Mouse (Mus musculus): Measurements from ENCODE around the gene Plekha4. TPM values are rescaled to one million over a fixed set of nuclear protein-coding genes. Genes with fewer than 3 reads are reported as not detected.
A peak's percentile ranks its signal among the peaks of the same experiment; 100 is the strongest.
"Not testable (repeated sequence)": the region's sequence is repeated elsewhere in the genome, so short reads cannot be mapped to it uniquely, and the experiment has no call there.

Gene Plekha4
- polyA plus RNA-seq (2012; rRNA removed) = 4.7 and 4.9 TPM in 2 replicates

GRCm38 (mm10) chr7:45525809-45526473 lies at the start of gene Plekha4, which contains the start of gene Ppp1r15a:
Gene Plekha4, plus strand, starts transcription at chr7:45526330.
Gene Ppp1r15a, minus strand, starts transcription at chr7:45526268.
- H3K4me1 ChIP-seq (ENCODE audit: control insufficient read depth, insufficient read depth, insufficient read length, low read length) = peaks cover 9% of the 10 kb centered on the region
- H3K27me3 ChIP-seq (ENCODE audit: control insufficient read depth, insufficient read depth, low read length) = 0 out of 2 replicates have a peak, but pooled peaks cover 2% of the 10 kb centered on the region
- under 1% methylated on average over 54 of the region's 54 CpGs for WGBS
- TF ChIP-seq CTCF (IDR thresholded peaks at IDR 0.05; ENCODE audit: extremely low read depth, insufficient read length, insufficient replicate concordance, low read depth, low read length) (no peak), POLR2A (IDR thresholded peaks at IDR 0.05; ENCODE audit: low read depth, low read length) (peak; percentile 98)
- H3K27ac ChIP-seq (ENCODE audit: insufficient read depth, low read depth, low read length) = peak within 1 kb of the TSS; percentile 95
- peaks cover 7% of the 10 kb centered on the region; the same call in 1 of the 2 replicates for H3K36me3 ChIP-seq (ENCODE audit: control insufficient read depth, insufficient read depth, low read length)
- H3K4me3 ChIP-seq (ENCODE audit: low read depth, low read length) = peak within 1 kb of the TSS; percentile 89

DNA sequence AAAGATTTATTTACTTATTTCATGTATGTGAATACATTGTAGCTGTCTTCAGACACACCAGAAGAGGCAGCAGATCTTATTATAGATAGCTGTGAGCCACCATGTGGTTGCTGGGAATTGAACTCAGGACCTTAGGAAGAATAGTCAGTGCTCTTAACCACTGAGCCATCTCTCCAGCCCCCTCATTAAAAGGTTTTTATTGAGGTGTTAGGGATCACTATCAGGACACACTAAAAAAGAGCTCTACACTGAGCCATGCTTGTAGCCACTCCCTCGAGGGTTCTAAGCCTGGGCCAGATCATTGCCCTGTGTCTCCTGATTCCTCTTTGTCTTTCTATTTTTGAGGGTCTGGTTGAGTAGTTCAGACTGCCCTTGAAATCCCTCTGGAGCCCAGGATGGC lies 49.7 kb upstream of the Plekha4 start:
- no peaks in the 10 kb centered on the region for H3K36me3 ChIP-seq (ENCODE audit: control insufficient read depth, insufficient read depth, low read length)
- no peaks in the 10 kb centered on the region for H3K27me3 ChIP-seq (ENCODE audit: control insufficient read depth, insufficient read depth, low read length)
- TF ChIP-seq CTCF (IDR thresholded peaks at IDR 0.05; ENCODE audit: extremely low read depth, insufficient read length, insufficient replicate concordance, low read depth, low read length) (no peak), POLR2A (IDR thresholded peaks at IDR 0.05; ENCODE audit: low read depth, low read length) (no peak)
- H3K27ac ChIP-seq (ENCODE audit: insufficient read depth, low read depth, low read length) = no peak overlapping the region
- peaks cover 4% of the 10 kb centered on the region for H3K4me1 ChIP-seq (ENCODE audit: control insufficient read depth, insufficient read depth, insufficient read length, low read length)
- 14% methylated on average over 1 of the region's 1 CpGs for WGBS
- no peak overlapping the region for H3K4me3 ChIP-seq (ENCODE audit: low read depth, low read length)

GRCm38 (mm10) chr7:45477003-45477402 lies 49.1 kb upstream of the Plekha4 start:
- Histone ChIP-seq H3K4me1 (ENCODE audit: control insufficient read depth, insufficient read depth, insufficient read length, low read length) (peaks cover 4% of the 10 kb centered on the region), H3K4me3 (ENCODE audit: low read depth, low read length) (no peak overlapping the region), H3K27me3 (ENCODE audit: control insufficient read depth, insufficient read depth, low read length) (no peaks in the 10 kb centered on the region), H3K27ac (ENCODE audit: insufficient read depth, low read depth, low read length) (no peak overlapping the region), H3K36me3 (ENCODE audit: control insufficient read depth, insufficient read depth, low read length) (no peaks in the 10 kb centered on the region)
- WGBS = 2% methylated on average over 3 of the region's 3 CpGs
- TF ChIP-seq CTCF (IDR thresholded peaks at IDR 0.05; ENCODE audit: extremely low read depth, insufficient read length, insufficient replicate concordance, low read depth, low read length) = peak; percentile 47; the same call in 1 of the 2 replicates
- no peak for TF ChIP-seq POLR2A (IDR thresholded peaks at IDR 0.05; ENCODE audit: low read depth, low read length)

DNA sequence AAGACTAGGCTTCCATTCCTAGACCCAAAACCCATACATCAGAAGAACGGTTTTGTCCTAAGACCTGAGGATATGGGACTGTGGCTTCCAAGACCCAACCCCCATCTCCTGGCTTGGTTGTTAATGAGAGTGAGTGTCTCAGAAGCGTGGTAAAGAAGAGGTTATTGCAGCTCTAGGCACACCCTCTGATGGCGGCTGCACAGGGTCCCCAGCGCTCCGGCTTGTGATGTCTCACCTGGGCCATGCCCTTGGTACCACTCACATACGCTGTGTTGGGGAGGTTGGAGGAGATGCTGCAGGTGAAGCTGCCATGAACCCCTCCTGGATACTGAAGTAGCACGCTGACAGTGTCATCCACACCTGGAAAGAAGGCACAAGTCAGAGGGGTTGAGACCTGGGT lies 47.4 kb upstream of the Plekha4 start:
- 93% methylated on average over 7 of the region's 7 CpGs for WGBS
- no peak overlapping the region for H3K4me3 ChIP-seq (ENCODE audit: low read depth, low read length)
- no peak overlapping the region for H3K27ac ChIP-seq (ENCODE audit: insufficient read depth, low read depth, low read length)
- no peaks in the 10 kb centered on the region for H3K36me3 ChIP-seq (ENCODE audit: control insufficient read depth, insufficient read depth, low read length)
- no peak for TF ChIP-seq CTCF (IDR thresholded peaks at IDR 0.05; ENCODE audit: extremely low read depth, insufficient read length, insufficient replicate concordance, low read depth, low read length)
- H3K27me3 ChIP-seq (ENCODE audit: control insufficient read depth, insufficient read depth, low read length) = no peaks in the 10 kb centered on the region
- peaks cover 4% of the 10 kb centered on the region for H3K4me1 ChIP-seq (ENCODE audit: control insufficient read depth, insufficient read depth, insufficient read length, low read length)

GRCm38 (mm10) chr7:45480310-45480709 lies 45.8 kb upstream of the Plekha4 start:
- not testable (repeated sequence) for H3K4me3 ChIP-seq (ENCODE audit: low read depth, low read length); H3K36me3 ChIP-seq (ENCODE audit: control insufficient read depth, insufficient read depth, low read length); H3K4me1 ChIP-seq (ENCODE audit: control insufficient read depth, insufficient read depth, insufficient read length, low read length); H3K27me3 ChIP-seq (ENCODE audit: control insufficient read depth, insufficient read depth, low read length); H3K27ac ChIP-seq (ENCODE audit: insufficient read depth, low read depth, low read length)
- 72% methylated on average over 3 of the region's 4 CpGs for WGBS

- H3K27ac ChIP-seq (ENCODE audit: insufficient read depth, low read depth, low read length) = no peak within 1 kb of the TSS
- H3K36me3 ChIP-seq (ENCODE audit: control insufficient read depth, insufficient read depth, low read length) = no peaks in the 10 kb centered on the region
- no peak within 1 kb of the TSS for H3K4me3 ChIP-seq (ENCODE audit: low read depth, low read length)
- no peaks in the 10 kb centered on the region for H3K4me1 ChIP-seq (ENCODE audit: control insufficient read depth, insufficient read depth, insufficient read length, low read length)
- no peak for TF ChIP-seq CTCF (IDR thresholded peaks at IDR 0.05; ENCODE audit: extremely low read depth, insufficient read length, insufficient replicate concordance, low read depth, low read length)
- no peak for TF ChIP-seq POLR2A (IDR thresholded peaks at IDR 0.05; ENCODE audit: low read depth, low read length)
- no peaks in the 10 kb centered on the region for H3K27me3 ChIP-seq (ENCODE audit: control insufficient read depth, insufficient read depth, low read length)
- WGBS = 47% methylated on average over 14 of the region's 15 CpGs
Measured at GRCm38 (mm10) chr7:45481374-45481927, 44.7 kb upstream of the Plekha4 start, which contains the start of gene Tulp2. Gene Tulp2, plus strand, starts transcription at chr7:45481877.

GRCm38 (mm10) chr7:45482166-45482565 lies 44.0 kb upstream of the Plekha4 start:
- Histone ChIP-seq H3K4me3 (ENCODE audit: low read depth, low read length) (no peak overlapping the region), H3K36me3 (ENCODE audit: control insufficient read depth, insufficient read depth, low read length) (no peaks in the 10 kb centered on the region), H3K4me1 (ENCODE audit: control insufficient read depth, insufficient read depth, insufficient read length, low read length) (no peaks in the 10 kb centered on the region), H3K27me3 (ENCODE audit: control insufficient read depth, insufficient read depth, low read length) (no peaks in the 10 kb centered on the region), H3K27ac (ENCODE audit: insufficient read depth, low read depth, low read length) (no peak overlapping the region)
- no peak for TF ChIP-seq CTCF (IDR thresholded peaks at IDR 0.05; ENCODE audit: extremely low read depth, insufficient read length, insufficient replicate concordance, low read depth, low read length)
- TF ChIP-seq POLR2A (IDR thresholded peaks at IDR 0.05; ENCODE audit: low read depth, low read length) = no peak
- WGBS = 56% methylated on average over 1 of the region's 1 CpGs

DNA sequence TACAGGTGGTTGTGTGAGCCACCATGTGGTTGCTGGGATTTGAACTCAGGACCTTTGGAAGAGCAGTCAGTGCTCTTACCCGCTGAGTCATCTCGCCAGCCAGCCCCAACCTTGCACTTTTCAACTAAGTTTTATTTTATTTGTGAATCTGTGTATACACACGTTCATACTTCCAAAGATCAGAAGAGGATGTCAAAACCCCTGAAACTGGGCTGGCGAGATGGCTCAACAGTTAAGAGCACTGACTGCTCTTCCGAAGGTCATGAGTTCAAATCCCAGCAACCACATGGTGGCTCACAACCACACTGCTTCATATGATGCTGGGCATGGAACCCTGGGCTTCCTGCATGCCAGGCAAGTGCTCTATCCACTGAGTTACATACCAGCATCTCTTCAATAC lies 41.1 kb upstream of the Plekha4 start:
- 93% methylated on average over 5 of the region's 5 CpGs for WGBS
- not testable (repeated sequence) for H3K4me1 ChIP-seq (ENCODE audit: control insufficient read depth, insufficient read depth, insufficient read length, low read length)

More for the DNA sequence above, 41.1 kb upstream of the Plekha4 start:
- H3K36me3 ChIP-seq (ENCODE audit: control insufficient read depth, insufficient read depth, low read length); H3K27me3 ChIP-seq (ENCODE audit: control insufficient read depth, insufficient read depth, low read length); H3K27ac ChIP-seq (ENCODE audit: insufficient read depth, low read depth, low read length); H3K4me3 ChIP-seq (ENCODE audit: low read depth, low read length): not testable (repeated sequence)
